Mouse (Mus musculus): ENCODE results near the gene Dscam.

The Dscam gene

GRCm38 (mm10) chr16:96711935-96712334, 458.6 kb downstream of the Dscam start:
- no peak for DNase-seq

GRCm38 (mm10) chr16:96700551-96700950, 470.0 kb downstream of the Dscam start:
- DNase-seq = peak; percentile 75

GRCm38 (mm10) chr16:96695882-96696281, 474.7 kb downstream of the Dscam start:
- peak; percentile 61 for DNase-seq

GRCm38 (mm10) chr16:96691576-96691975, 479.0 kb downstream of the Dscam start:
- no peak for DNase-seq

- DNase-seq = no peak
Observed at GRCm38 (mm10) chr16:96690052-96690451, 480.5 kb downstream of the Dscam start.

DNA sequence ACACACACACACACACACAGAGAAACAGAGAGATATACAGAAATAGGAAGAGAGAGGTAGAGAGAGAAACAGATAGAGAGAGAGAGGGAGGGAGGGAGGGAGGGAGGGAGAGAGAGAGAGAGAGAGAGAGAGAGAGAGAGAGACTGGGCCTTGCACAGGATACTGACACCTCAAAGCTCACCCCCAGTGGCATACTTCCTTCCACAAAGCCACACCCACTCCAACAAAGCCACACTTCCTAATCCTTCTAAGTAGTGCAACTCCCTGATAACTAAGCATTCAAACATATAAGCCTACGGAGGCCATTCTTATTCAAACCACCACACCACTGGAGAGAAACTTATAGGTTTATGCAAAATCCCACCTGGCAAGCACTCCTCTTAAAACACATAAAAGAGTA, 481.1 kb downstream of the Dscam start:
- DNase-seq = no peak

- DNase-seq = no peak
Observed at GRCm38 (mm10) chr16:96685065-96685464, 485.5 kb downstream of the Dscam start.

GRCm38 (mm10) chr16:96684581-96684980, 486.0 kb downstream of the Dscam start:
- peak; percentile 53 for DNase-seq

DNA sequence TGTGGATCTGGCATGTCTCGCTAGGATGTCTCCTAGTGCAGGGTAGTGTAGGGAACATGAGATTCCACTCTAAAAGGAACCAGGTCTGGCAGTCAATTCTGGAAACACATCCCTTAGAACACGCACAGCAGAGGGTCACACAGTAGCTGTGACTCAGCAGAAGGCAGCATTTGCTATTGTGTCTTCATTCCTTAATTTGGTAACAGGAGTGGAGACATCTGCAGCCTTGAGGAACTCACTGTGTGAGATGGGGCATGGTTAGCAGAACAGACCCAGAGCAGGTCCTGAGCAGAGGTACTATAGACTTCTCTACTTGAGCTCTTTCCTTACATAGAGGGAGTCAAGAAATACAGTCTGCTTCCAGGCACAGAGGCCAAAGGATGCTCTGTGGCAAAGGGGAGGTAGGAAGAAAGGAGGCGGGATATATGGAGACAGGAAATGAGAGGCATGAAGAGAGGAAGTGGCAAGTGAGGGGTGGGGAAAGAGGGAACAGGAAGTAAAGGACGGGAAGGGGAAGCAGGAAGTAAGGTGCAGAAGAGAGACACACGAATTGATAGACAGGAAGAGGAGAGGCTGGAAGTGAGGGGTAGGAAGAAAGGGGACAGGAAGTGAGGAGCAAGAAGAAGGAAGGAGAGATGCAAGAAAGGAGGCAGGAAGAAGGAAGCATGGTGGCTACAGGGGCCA, 488.1 kb downstream of the Dscam start:
- DNase-seq = no peak

DNA sequence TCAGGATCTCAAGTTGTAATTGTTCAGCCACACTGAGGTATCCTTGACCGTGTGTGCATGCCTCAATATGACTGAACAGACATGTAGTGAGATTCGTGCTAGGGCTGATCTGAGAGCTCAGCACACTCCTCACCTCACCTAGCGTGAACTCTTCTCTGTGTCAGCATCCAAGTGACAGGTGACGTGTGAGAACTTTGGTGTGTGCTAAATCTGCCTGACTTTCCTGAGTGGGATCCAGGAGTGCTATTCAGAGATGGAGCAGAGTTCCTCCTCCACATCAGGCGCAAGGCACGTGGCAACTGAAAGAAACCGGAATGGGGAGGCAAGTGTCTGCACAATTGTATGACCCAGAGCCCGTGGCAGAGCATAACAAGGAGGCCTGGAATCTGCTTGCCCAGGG, 490.6 kb downstream of the Dscam start:
- no peak for DNase-seq

- no peak for DNase-seq
Observed at GRCm38 (mm10) chr16:96677471-96677870, 493.1 kb downstream of the Dscam start.

DNA sequence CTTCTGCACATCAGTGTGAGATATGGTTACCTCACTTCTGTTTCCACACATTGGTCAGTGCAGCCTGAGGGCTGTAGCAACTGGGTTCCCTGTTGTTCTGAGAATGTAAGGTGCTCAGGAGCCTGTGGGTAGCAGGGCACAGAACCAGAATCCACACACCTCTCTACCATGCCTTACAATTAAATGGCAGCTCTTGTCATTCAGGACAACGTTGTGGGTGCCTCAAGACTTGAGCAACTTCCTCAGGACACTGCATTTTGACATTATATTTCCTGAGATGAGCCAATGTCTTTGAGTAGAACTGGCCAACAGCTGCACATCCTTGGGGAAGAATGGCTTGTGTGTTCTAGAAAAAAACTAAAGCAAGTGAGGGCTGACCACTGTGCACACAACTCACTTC, 493.9 kb downstream of the Dscam start:
- DNase-seq = no peak

GRCm38 (mm10) chr16:96673191-96673847, 497.2 kb downstream of the Dscam start:
- no peak for DNase-seq

DNA sequence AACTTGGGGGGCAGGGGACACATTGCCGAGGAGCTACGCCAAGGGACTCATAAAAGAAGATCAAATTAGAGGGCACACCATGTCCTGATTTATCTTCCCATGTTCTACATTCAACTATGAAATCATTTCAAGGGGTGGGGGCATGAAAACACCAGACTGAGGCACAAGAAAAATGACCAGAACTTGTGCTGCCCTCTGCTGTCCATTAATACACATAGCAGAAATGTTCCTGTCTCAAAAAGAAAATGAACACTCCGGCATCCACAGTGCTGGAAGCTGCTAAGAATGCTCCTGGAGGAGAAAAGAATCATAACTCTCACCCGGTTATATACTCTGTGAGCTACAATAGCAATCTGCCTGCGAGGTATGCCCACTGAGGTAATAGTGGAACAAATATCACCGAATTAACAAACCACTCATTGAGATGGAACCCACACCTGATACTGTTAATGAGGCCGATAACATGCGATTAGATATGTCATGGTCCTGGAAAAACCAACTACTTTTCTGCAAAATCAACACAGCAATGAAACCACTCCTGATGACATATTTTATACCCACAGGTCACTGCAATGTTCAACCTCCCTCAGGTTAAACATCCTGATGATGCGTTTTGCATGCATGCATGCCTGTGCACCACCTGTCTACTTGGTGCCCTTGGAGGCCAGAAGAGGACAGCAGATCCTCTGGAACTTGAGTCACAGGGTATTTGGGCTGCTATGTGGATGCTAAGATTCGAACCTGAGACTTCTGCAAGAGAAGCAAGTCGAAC, 498.8 kb downstream of the Dscam start:
- DNase-seq = peak; percentile 27

- peak; percentile 32 for DNase-seq
Observed at GRCm38 (mm10) chr16:96669706-96670105, 500.8 kb downstream of the Dscam start.

- DNase-seq = no peak
Observed at GRCm38 (mm10) chr16:96668478-96668877, 502.1 kb downstream of the Dscam start.

DNA sequence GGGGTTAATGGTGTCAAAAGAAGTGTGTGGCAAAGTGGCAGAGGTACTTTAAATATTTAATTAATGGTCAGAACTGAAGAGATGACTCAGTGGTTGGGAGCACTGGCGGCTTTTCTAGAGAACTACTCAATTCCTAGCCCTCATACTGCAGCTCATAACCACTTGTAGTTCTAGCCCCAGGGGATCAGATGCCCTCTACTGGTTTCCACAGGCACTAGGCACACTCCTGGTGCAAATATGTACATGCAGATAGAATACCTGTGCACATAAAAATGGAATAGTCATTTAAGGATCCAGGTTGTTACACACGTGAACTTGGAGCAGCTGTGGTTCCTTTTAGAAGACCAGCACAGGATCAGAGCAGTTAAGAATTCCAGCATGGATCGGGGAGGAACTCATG, 509.5 kb downstream of the Dscam start:
- no peak for DNase-seq

DNA sequence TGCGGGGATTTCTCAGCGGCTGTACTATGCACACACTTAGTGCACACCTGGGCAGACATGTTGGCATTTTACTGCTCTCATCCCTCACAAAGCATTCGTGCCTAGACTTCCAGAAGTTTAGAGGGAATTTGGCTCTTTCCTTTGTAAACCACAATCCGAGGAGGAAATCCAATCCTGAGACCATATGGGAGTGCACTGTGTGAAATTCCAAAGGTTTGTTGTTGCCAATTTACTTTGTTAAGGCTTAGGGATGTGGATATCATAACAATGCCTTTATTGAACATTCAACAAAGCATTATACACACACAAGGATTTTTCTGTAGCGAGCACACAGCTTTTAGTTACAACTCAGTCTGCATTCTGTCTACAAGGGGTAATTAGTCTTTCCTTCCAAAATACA, 511.3 kb downstream of the Dscam start:
- no peak for DNase-seq

DNA sequence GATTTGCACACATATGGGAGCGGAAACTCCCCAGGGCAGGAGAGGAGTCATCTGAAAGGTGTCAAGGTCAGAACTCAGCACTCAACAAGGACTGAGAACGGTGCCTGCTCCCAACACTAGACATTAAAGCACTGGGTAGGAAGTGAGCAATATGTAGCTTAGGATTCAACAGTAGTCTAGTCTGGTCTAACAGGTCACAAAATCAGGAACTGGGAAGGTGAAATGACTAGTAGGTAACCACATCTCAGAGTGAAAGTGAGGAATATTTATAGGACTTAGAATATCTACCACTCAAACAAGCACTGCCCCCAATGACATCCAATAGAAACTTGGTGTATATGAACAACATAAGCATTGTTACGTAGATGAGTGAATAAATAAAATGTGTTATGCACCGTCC, 515.0 kb downstream of the Dscam start:
- DNase-seq = no peak

DNA sequence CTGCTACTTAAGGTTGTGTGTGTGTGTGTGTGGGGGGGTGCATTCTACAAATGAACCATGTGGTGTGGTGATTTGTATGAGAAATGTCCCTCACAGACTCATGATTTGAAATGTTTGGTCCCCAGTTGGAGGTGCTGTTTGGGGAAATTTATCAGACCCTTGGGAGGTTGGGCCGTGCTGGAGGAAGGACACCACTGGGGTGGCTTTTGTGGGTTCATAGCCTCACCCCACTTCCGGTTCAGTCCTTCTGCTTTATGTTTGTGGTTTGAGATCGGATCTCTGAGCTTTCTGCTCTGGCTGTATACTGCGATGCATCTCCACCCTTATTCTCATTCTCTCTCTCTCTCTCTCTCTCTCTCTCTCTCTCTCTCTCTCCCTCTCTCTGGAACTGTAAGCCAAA, 516.5 kb downstream of the Dscam start:
- DNase-seq = no peak

DNA sequence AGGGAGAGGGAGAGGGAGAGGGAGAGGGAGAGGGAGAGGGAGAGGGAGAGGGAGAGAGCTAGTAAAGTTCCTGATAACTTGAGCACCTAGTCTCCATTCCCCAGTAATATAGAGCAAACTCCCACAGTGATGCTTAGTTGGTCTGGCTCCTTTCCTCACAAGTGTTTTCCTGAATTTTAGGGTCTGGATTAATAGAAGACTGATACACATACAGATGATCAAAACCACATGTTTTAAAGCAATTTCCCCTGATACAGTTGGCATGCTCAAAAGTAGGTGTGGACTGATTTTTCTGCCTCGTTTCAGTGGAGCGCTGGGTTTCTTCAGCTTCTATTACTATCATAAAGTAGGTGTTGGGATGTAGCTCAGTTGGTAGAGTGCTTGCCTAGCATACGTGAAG, 519.1 kb downstream of the Dscam start:
- no peak for DNase-seq

DNA sequence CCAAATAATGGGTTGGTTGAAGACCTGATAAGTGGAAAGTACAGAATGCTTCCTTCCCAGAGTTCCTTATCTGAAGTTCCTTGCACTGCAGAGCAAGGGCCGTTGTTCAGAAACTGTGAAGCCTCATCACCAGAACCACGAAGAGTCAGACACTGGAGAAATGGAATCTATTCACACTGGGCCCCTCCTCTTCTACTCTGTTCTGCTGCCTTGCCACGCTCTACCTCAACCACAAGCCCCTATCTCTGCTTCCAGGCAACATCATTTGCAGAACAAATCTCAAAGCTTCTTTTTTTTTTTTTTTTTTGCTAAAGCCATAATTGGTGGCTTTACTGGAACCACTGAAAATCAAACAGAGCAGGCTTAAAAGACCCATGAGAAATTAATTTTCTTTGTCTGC, 530.5 kb downstream of the Dscam start:
- no peak for DNase-seq

DNA sequence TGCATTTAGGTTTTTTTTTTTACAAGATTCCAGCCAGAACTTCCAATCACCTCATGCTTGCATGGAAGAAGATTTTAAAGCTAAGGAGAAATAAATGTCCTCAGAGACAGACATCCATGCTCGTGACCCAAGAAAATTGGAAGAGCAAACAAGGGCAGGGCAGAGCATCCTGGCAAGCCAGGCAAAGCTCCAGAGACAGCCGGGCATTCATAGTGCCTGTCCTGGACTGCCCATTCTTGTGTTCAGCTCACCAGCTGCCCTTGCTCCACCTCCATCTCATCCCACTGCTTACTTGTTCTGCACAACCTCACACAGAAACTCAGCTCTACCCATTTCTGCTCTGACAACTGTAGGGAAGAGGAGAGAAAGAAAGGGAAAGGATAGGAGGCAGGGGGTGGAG, 534.6 kb downstream of the Dscam start:
- DNase-seq = no peak

- no peak for DNase-seq
Observed at GRCm38 (mm10) chr16:96634791-96635143, 535.8 kb downstream of the Dscam start.

Data from layer of hippocampus, adult 9-11 months (tissue).